Mouse (Mus musculus): ENCODE results near the gene Relb. TPM values are rescaled to one million over a fixed set of nuclear protein-coding genes. Genes with fewer than 3 reads are reported as not detected.
A peak's percentile ranks its signal among the peaks of the same experiment; 100 is the strongest.

The Relb gene
- polyA plus RNA-seq, 1 experiment from 2014 or later = 15.6 TPM

GRCm38 (mm10) chr7:19663940-19664339, 34.7 kb upstream of the Relb start:
- peaks cover 17% of the 10 kb centered on the region; the same call in 1 of the 2 replicates for H3K4me1 ChIP-seq (ENCODE audit: insufficient read depth, low read depth, low read length)
- peak overlapping the region; percentile 98 for H3K4me3 ChIP-seq (ENCODE audit: low read depth, low read length)
- peak overlapping the region; percentile 94 for H3K9ac ChIP-seq (replicated peaks; ENCODE audit: low read depth)
- TF ChIP-seq EP300 (IDR thresholded peaks at IDR 0.05) (no peak), CTCF (IDR thresholded peaks at IDR 0.05) (no peak)
- H3K4me2 ChIP-seq (replicated peaks; ENCODE audit: low read depth, low read length) = peak overlapping the region; percentile 90
- H3K27ac ChIP-seq (ENCODE audit: low read length) = no peak overlapping the region
- H3K27me3 ChIP-seq (replicated peaks; ENCODE audit: insufficient read depth, low read length) = no peaks in the 10 kb centered on the region
- no peak for DNase-seq (ENCODE audit: low spot score)
- no peak for ATAC-seq
- H3K36me3 ChIP-seq (ENCODE audit: insufficient read depth, low read length) = no peaks in the 10 kb centered on the region
- WGBS = 9% methylated on average over 8 of the region's 8 CpGs
- no peaks in the 10 kb centered on the region for H3K9me3 ChIP-seq (ENCODE audit: low read length)

- Histone ChIP-seq H3K4me1 (ENCODE audit: insufficient read depth, low read depth, low read length) (no peaks in the 10 kb centered on the region), H3K9me3 (ENCODE audit: low read length) (no peaks in the 10 kb centered on the region), H3K27me3 (replicated peaks; ENCODE audit: insufficient read depth, low read length) (no peaks in the 10 kb centered on the region), H3K36me3 (ENCODE audit: insufficient read depth, low read length) (peaks cover 17% of the 10 kb centered on the region), H3K4me2 (replicated peaks; ENCODE audit: low read depth, low read length) (no peak overlapping the region), H3K27ac (ENCODE audit: low read length) (no peak overlapping the region), H3K4me3 (ENCODE audit: low read depth, low read length) (no peak overlapping the region), H3K9ac (replicated peaks; ENCODE audit: low read depth) (no peak overlapping the region)
- ATAC-seq (no peak), DNase-seq (ENCODE audit: low spot score) (no peak)
- 92% methylated on average over 2 of the region's 2 CpGs for WGBS
- TF ChIP-seq EP300 (IDR thresholded peaks at IDR 0.05) = no peak
- TF ChIP-seq CTCF (IDR thresholded peaks at IDR 0.05) = no peak
Measured at GRCm38 (mm10) chr7:19652614-19653013, 23.4 kb upstream of the Relb start.

- Histone ChIP-seq H3K4me3 (ENCODE audit: low read depth, low read length) (no peak overlapping the region), H3K36me3 (ENCODE audit: insufficient read depth, low read length) (peaks cover 17% of the 10 kb centered on the region), H3K27me3 (replicated peaks; ENCODE audit: insufficient read depth, low read length) (no peaks in the 10 kb centered on the region), H3K9me3 (ENCODE audit: low read length) (no peaks in the 10 kb centered on the region), H3K4me2 (replicated peaks; ENCODE audit: low read depth, low read length) (no peak overlapping the region), H3K4me1 (ENCODE audit: insufficient read depth, low read depth, low read length) (no peaks in the 10 kb centered on the region), H3K27ac (ENCODE audit: low read length) (no peak overlapping the region), H3K9ac (replicated peaks; ENCODE audit: low read depth) (no peak overlapping the region)
- ATAC-seq (peak; percentile 59; the same call in 1 of the 2 replicates), DNase-seq (ENCODE audit: low spot score) (no peak)
- WGBS = 80% methylated on average over 6 of the region's 6 CpGs
- TF ChIP-seq CTCF (IDR thresholded peaks at IDR 0.05) (no peak), EP300 (IDR thresholded peaks at IDR 0.05) (no peak)
Measured at GRCm38 (mm10) chr7:19651063-19651786, 22.0 kb upstream of the Relb start.

- no peak overlapping the region for H3K27ac ChIP-seq (ENCODE audit: low read length)
- 92% methylated on average over 4 of the region's 4 CpGs for WGBS
- no peaks in the 10 kb centered on the region for H3K27me3 ChIP-seq (replicated peaks; ENCODE audit: insufficient read depth, low read length)
- peaks cover 56% of the 10 kb centered on the region for H3K36me3 ChIP-seq (ENCODE audit: insufficient read depth, low read length)
- no peaks in the 10 kb centered on the region for H3K9me3 ChIP-seq (ENCODE audit: low read length)
- H3K9ac ChIP-seq (replicated peaks; ENCODE audit: low read depth) = no peak overlapping the region
- no peak overlapping the region for H3K4me2 ChIP-seq (replicated peaks; ENCODE audit: low read depth, low read length)
- DNase-seq (ENCODE audit: low spot score) = no peak
- no peaks in the 10 kb centered on the region for H3K4me1 ChIP-seq (ENCODE audit: insufficient read depth, low read depth, low read length)
- TF ChIP-seq EP300 (IDR thresholded peaks at IDR 0.05) = no peak
- TF ChIP-seq CTCF (IDR thresholded peaks at IDR 0.05) = no peak
- no peak overlapping the region for H3K4me3 ChIP-seq (ENCODE audit: low read depth, low read length)
- no peak for ATAC-seq
Measured at GRCm38 (mm10) chr7:19641223-19641622, 12.0 kb upstream of the Relb start.

GRCm38 (mm10) chr7:19635074-19635827, 6.0 kb upstream of the Relb start:
- Histone ChIP-seq H3K4me3 (ENCODE audit: low read depth, low read length) (no peak overlapping the region), H3K27ac (ENCODE audit: low read length) (no peak overlapping the region), H3K9ac (replicated peaks; ENCODE audit: low read depth) (no peak overlapping the region), H3K4me2 (replicated peaks; ENCODE audit: low read depth, low read length) (no peak overlapping the region), H3K27me3 (replicated peaks; ENCODE audit: insufficient read depth, low read length) (no peaks in the 10 kb centered on the region), H3K36me3 (ENCODE audit: insufficient read depth, low read length) (peaks cover 45% of the 10 kb centered on the region), H3K9me3 (ENCODE audit: low read length) (no peaks in the 10 kb centered on the region), H3K4me1 (ENCODE audit: insufficient read depth, low read depth, low read length) (no peaks in the 10 kb centered on the region)
- TF ChIP-seq EP300 (IDR thresholded peaks at IDR 0.05) (no peak), CTCF (IDR thresholded peaks at IDR 0.05) (no peak)
- ATAC-seq = no peak
- WGBS = 84% methylated on average over 11 of the region's 11 CpGs
- no peak for DNase-seq (ENCODE audit: low spot score)

GRCm38 (mm10) chr7:19634591-19634990, 5.4 kb upstream of the Relb start:
- no peak overlapping the region for H3K27ac ChIP-seq (ENCODE audit: low read length)
- 96% methylated on average over 2 of the region's 2 CpGs for WGBS
- TF ChIP-seq CTCF (IDR thresholded peaks at IDR 0.05) = no peak
- no peak for TF ChIP-seq EP300 (IDR thresholded peaks at IDR 0.05)
- ATAC-seq (no peak), DNase-seq (ENCODE audit: low spot score) (no peak)
- H3K36me3 ChIP-seq (ENCODE audit: insufficient read depth, low read length) = peaks cover 44% of the 10 kb centered on the region
- no peaks in the 10 kb centered on the region; the same call in 1 of the 2 replicates for H3K4me1 ChIP-seq (ENCODE audit: insufficient read depth, low read depth, low read length)
- no peak overlapping the region for H3K4me3 ChIP-seq (ENCODE audit: low read depth, low read length)
- H3K9ac ChIP-seq (replicated peaks; ENCODE audit: low read depth) = no peak overlapping the region
- H3K9me3 ChIP-seq (ENCODE audit: low read length) = no peaks in the 10 kb centered on the region
- no peaks in the 10 kb centered on the region for H3K27me3 ChIP-seq (replicated peaks; ENCODE audit: insufficient read depth, low read length)
- H3K4me2 ChIP-seq (replicated peaks; ENCODE audit: low read depth, low read length) = no peak overlapping the region

Data from lung, postnatal 0 days (tissue).